Mouse (Mus musculus) G1E (cell line): Measurements from ENCODE around the gene Cd163. TPM values are rescaled to one million over a fixed set of nuclear protein-coding genes. Genes with fewer than 3 reads are reported as not detected.
"Not testable (repeated sequence)": the region's sequence is repeated elsewhere in the genome, so short reads cannot be mapped to it uniquely, and the experiment has no call there.

Experiments used
- ATAC-seq: 2 replicates; pipeline ENCODE4 v1.8.0; 2016; ENCODE audit warnings: mild to moderate bottlenecking; ENCODE audit not compliant: insufficient number of reproducible peaks, poor library complexity, low FRiP score, severe bottlenecking; ENCODE audit errors: extremely low read depth
- DNase-seq: peaks from one replicate; pipeline ENCODE4 v3.0.0; 2012; ENCODE audit warnings: low spot score
- H3K27me3 ChIP-seq: 2 replicates; pipeline ENCODE4 v1.6.1; 2012; ENCODE audit warnings: mild to moderate bottlenecking, low read length, inconsistent platforms; ENCODE audit not compliant: insufficient read depth
- H3K36me3 ChIP-seq: replicated peaks from 2 replicates; pipeline ENCODE3; 2012; ENCODE audit warnings: mild to moderate bottlenecking, inconsistent platforms
- H3K4me1 ChIP-seq: 2 replicates; pipeline ENCODE4 v1.6.1; 2012; ENCODE audit warnings: low read depth, low read length, inconsistent platforms, mixed read lengths; ENCODE audit not compliant: insufficient read depth
- H3K4me3 ChIP-seq: 2 replicates; pipeline ENCODE4 v1.5.1; 2012; ENCODE audit warnings: low read depth, mild to moderate bottlenecking, inconsistent platforms, low read length, moderate library complexity, mixed read lengths
- H3K9me3 ChIP-seq: replicated peaks from 2 replicates; pipeline ENCODE4 v1.6.1; 2012; ENCODE audit warnings: inconsistent platforms
- CTCF ChIP-seq: IDR thresholded peaks from 2 replicates; pipeline ENCODE4 v1.5.1; 2012; ENCODE audit warnings: low read depth, low read length, inconsistent platforms, mixed read lengths
- GATA1 ChIP-seq: IDR thresholded peaks from 2 replicates; pipeline ENCODE4 v1.6.1; 2012; ENCODE audit warnings: borderline replicate concordance, low read length, inconsistent platforms, mixed read lengths
- GATA2 ChIP-seq: IDR thresholded peaks from 2 replicates; pipeline ENCODE4 v1.6.1; 2012; ENCODE audit warnings: low read depth, low read length, inconsistent platforms, borderline replicate concordance
- POLR2AphosphoS5 ChIP-seq: IDR thresholded peaks from 2 replicates; pipeline ENCODE4 v1.6.1; 2012; ENCODE audit warnings: low read depth, low read length, inconsistent platforms; ENCODE audit not compliant: insufficient replicate concordance
- TAL1 ChIP-seq: conservative IDR thresholded peaks from 2 replicates; pipeline ENCODE4 v1.6.1; 2012; ENCODE audit warnings: low read depth, low read length, inconsistent platforms, mixed read lengths
- polyA plus RNA-seq: library from polyadenylated mRNA; stranded (reverse); fragments of >175 nt; gene quantifications from 2 replicates; pipeline ENCODE4 v1.2.3, GENCODE M21; 2012
- total RNA-seq, 2 experiments: library from RNA; stranded (forward) in 1 of 2; stranded (reverse) in 1 of 2; fragments of 200-1000 nt in 1 of 2; fragments of >200 nt in 1 of 2; fragmentation: Nextera tagmentation in 1 of 2; gene quantifications; 2 replicates each; pipeline ENCODE4 v1.2.3; 2014 to 2017

Cd163 gene
- total and polyA plus RNA-seq, 3 experiments = 0.27 TPM; not detected in 2

DNA sequence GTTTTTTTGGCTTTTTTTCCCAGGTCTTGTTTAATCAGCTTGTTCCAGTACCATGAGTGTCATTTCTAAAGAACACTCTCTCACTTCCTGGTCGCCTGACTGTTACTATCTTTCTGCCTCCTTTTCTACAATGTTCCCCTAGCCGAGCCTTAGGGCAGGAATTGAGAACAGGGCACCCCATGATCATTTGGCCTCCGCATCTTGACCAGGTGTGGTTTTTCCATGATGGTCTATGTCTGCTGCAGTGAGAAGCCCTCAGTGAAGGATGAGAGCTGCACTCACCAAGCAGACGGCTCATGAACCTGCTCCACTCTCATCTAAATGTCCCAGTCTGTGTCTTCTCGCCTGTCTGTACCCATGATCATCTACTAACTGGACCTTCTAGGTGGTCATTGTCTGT is 26.2 kb upstream of the Cd163 start:
- ATAC-seq = no peak
- no peak for TF ChIP-seq TAL1
- no peak for TF ChIP-seq CTCF
- TF ChIP-seq GATA1 = no peak
- no peak for TF ChIP-seq GATA2
- TF ChIP-seq POLR2AphosphoS5 = no peak
- Histone ChIP-seq H3K4me1 (no peaks in the 10 kb centered on the region), H3K9me3 (no peaks in the 10 kb centered on the region), H3K27me3 (peaks cover 4% of the 10 kb centered on the region), H3K4me3 (no peak overlapping the region), H3K36me3 (no peaks in the 10 kb centered on the region)
- no peak for DNase-seq

DNA sequence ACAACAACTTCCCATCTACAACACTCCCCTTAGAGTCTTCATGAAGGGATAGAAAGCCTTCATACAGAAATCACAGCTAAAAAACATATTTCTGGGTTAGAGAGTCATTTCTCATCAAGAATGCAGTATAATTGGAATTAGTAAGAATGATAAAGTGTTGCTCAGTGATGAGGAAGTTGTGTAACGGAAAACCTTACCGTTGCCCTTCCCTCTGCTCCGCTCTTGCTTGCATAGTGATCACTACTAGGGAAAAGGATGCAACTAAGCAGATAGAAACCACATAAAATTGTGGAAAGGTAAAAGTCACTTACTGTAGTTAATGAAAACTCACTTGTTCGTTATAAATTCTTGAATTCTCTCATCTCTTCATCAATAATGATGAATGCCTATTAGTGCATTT is 21.7 kb upstream of the Cd163 start:
- TF ChIP-seq GATA2 (no peak), POLR2AphosphoS5 (no peak), TAL1 (no peak), CTCF (no peak), GATA1 (no peak)
- ATAC-seq (no peak), DNase-seq (no peak)
- Histone ChIP-seq H3K4me1 (no peaks in the 10 kb centered on the region), H3K36me3 (no peaks in the 10 kb centered on the region), H3K4me3 (no peak overlapping the region), H3K9me3 (0 out of 2 replicates have a peak, but pooled peaks cover 2% of the 10 kb centered on the region), H3K27me3 (peaks cover 2% of the 10 kb centered on the region; the same call in 1 of the 2 replicates)

DNA sequence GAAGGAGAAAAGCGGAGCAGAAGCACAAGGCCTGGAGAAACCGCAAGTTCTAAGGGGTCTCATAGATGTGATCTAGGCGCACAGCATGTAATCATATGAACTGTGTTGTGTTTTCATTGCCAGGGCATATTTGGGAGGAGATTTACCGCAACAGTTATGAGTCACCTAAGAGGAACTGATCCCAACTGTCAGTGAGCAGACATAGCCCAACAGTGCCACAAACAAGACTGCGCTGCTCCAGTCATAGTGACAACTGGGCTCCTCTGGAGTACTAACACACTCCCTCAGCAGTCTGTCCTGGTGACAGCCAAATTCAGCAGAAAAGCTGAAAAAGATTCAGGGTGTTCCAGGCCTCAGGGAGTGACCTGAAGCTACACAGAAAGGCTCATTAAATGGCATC is 7.1 kb upstream of the Cd163 start:
- peak; percentile 49 for ATAC-seq
- H3K4me1 ChIP-seq, H3K36me3 ChIP-seq, H3K27me3 ChIP-seq, H3K4me3 ChIP-seq, H3K9me3 ChIP-seq, DNase-seq: not testable (repeated sequence)

DNA sequence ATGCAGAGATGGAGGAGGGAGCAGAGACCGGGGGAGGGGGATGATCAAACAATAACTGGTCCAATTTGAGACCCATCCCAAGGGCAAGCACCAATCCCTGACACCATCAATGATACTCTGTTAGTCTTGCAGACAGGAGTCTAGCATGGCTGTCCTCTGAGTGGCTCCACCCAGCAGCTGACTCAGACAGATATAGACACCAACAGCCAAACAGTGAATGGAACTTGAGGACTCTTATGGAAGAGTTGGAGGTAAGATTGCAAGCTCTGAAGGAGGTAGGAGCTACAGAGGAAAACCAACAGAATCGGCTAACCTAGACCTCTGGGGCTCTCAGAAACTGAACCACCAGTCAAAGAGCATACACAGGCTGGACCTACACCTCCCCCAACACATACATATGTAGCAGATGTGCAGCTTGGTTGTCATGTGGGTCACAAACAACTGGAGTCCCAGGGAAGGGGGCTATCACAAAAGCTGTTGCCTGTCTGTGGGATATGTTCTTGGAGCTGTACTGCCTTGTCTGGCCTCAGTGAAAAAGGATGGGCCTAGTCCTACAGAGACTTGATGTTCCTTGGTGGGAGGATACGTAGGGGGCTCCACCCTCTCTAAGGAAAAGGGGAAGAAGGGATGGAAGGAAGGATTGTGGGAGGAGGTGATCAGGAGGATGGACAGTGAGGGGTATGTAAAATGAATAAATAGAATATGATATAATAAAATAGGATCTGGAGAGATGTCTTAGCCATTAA is 2.8 kb upstream of the Cd163 start:
- DNase-seq (no peak), ATAC-seq (no peak)
- Histone ChIP-seq H3K4me1 (no peaks in the 10 kb centered on the region), H3K36me3 (no peaks in the 10 kb centered on the region), H3K27me3 (peaks cover 4% of the 10 kb centered on the region; the same call in 1 of the 2 replicates), H3K9me3 (no peaks in the 10 kb centered on the region), H3K4me3 (no peak overlapping the region)
- no peak for TF ChIP-seq GATA1
- TF ChIP-seq POLR2AphosphoS5 = no peak
- no peak for TF ChIP-seq GATA2
- TF ChIP-seq CTCF = no peak
- TF ChIP-seq TAL1 = no peak

DNA sequence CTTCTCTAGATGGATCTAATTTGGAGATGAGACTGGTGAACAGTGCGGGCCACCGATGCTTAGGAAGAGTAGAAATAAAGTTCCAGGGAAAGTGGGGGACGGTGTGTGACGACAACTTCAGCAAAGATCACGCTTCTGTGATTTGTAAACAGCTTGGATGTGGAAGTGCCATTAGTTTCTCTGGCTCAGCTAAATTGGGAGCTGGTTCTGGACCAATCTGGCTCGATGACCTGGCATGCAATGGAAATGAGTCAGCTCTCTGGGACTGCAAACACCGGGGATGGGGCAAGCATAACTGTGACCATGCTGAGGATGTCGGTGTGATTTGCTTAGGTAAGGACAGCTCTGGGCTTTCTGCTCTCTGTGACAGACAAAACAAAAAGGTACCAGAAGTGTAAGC is 4.5 kb downstream of the Cd163 start:
- DNase-seq (no peak), ATAC-seq (no peak)
- Histone ChIP-seq H3K9me3 (no peaks in the 10 kb centered on the region), H3K4me3 (no peak overlapping the region), H3K36me3 (no peaks in the 10 kb centered on the region), H3K27me3 (peaks cover 3% of the 10 kb centered on the region; the same call in 1 of the 2 replicates), H3K4me1 (no peaks in the 10 kb centered on the region)
- no peak for TF ChIP-seq GATA1
- no peak for TF ChIP-seq CTCF
- TF ChIP-seq POLR2AphosphoS5 = no peak
- no peak for TF ChIP-seq GATA2
- TF ChIP-seq TAL1 = no peak

DNA sequence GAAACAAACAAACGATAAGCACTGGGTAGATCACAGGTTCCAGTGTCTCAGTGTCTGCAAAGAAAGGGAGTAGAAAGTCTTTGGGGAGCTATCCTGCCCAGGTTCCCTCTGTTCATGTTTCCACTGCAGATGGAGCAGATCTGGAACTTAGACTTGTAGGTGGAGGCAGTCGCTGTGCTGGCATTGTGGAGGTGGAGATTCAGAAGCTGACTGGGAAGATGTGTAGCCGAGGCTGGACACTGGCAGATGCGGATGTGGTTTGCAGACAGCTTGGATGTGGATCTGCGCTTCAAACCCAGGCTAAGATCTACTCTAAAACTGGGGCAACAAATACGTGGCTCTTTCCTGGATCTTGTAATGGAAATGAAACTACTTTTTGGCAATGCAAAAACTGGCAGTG is 7.8 kb downstream of the Cd163 start:
- Histone ChIP-seq H3K9me3 (no peaks in the 10 kb centered on the region), H3K4me3 (no peak overlapping the region), H3K36me3 (no peaks in the 10 kb centered on the region), H3K27me3 (peaks cover 3% of the 10 kb centered on the region; the same call in 1 of the 2 replicates), H3K4me1 (no peaks in the 10 kb centered on the region)
- no peak for DNase-seq
- no peak for ATAC-seq
- TF ChIP-seq POLR2AphosphoS5 (no peak), GATA2 (no peak), CTCF (no peak), GATA1 (no peak), TAL1 (no peak)

DNA sequence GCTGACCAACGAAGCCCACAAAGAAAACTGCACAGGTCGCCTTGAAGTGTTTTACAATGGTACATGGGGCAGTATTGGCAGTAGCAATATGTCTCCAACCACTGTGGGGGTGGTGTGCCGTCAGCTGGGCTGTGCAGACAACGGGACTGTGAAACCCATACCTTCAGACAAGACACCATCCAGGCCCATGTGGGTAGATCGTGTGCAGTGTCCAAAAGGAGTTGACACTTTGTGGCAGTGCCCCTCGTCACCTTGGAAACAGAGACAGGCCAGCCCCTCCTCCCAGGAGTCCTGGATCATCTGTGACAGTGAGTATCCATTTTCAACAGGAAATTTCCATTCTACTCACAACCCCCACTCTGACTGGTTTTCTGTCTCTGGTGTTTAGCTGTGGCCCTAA is 15.9 kb downstream of the Cd163 start:
- Histone ChIP-seq H3K27me3 (peaks cover 14% of the 10 kb centered on the region), H3K36me3 (no peaks in the 10 kb centered on the region), H3K9me3 (no peaks in the 10 kb centered on the region), H3K4me3 (no peak overlapping the region), H3K4me1 (no peaks in the 10 kb centered on the region)
- TF ChIP-seq GATA2 (no peak), TAL1 (no peak), GATA1 (no peak), POLR2AphosphoS5 (no peak), CTCF (no peak)
- DNase-seq = no peak
- no peak for ATAC-seq
